8 mouse cellular contexts compared by ENCODE assay signal in the genomic region with DNA sequence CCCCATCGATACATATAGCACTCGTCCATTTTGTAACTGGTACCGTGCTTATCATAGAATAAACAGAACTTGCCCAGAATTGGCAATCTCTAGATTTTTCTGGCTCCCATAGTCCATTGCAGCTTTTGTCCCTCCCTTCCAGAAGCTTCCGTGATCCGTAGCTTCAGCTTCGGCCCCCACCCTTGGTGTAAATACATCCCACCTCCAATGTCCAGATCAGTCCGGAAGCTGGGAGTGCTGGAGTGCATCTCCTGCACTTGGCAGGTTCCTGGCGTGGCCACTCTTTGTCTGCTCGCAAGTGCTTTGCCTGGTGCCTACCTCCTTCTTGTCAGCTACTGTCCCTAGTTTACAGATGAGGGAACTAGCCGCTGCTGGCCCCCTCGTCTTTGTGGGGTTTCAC. TPM values are rescaled to one million over a fixed set of nuclear protein-coding genes. Genes with fewer than 3 reads are reported as not detected.
DNase-seq lines count a peak whose midpoint lies in the region; ATAC-seq and TF ChIP-seq lines count a peak whose summit lies in the region.

No protein-coding gene starts in this region.

- H3K9me3 ChIP-seq in embryonic facial prominence, embryonic 11.5 days (replicated peaks; ENCODE audit: control insufficient read depth, low read length) = no peaks in the 10 kb centered on the region
- no peaks in the 10 kb centered on the region for H3K9me3 ChIP-seq in liver, postnatal 0 days (ENCODE audit: low read length)

- no peak for ATAC-seq in embryonic facial prominence, embryonic 11.5 days (replicated peaks; ENCODE audit: insufficient number of reproducible peaks, low FRiP score, low TSS enrichment, low read depth)
- no peak for ATAC-seq in liver, postnatal 0 days
- ATAC-seq in granulocyte monocyte progenitor cell, adult 5-6 weeks (replicated peaks; ENCODE audit: poor library complexity, severe bottlenecking) = no peak

- intact Hi-C loops in heart, postnatal 25 days (cut with DNase I) = no loop called here

- DNase-seq in ES-CJ7 (ENCODE audit: low read depth, low spot score) (peak; percentile 73), adipocyte (ENCODE audit: low spot score) (no peak)
- peak; percentile 5 for DNase-seq in embryonic facial prominence, embryonic 11.5 days (ENCODE audit: low spot score)
- peak; percentile 41 for DNase-seq in heart, postnatal 25 days (ENCODE audit: low spot score)
- DNase-seq in liver, postnatal 0 days = no peak
- no peak for DNase-seq in c-Kit-positive CD71-positive TER-119-positive erythroid progenitor cells, embryonic 14.5 days (ENCODE audit: low spot score)
- DNase-seq in spleen, postnatal 10 days (ENCODE audit: low spot score in 2 of 2) = no peak

- H3K36me3 ChIP-seq in embryonic facial prominence, embryonic 11.5 days (replicated peaks; ENCODE audit: control insufficient read depth, insufficient read depth, low read depth, low read length) = no peaks in the 10 kb centered on the region; the same call in 1 of the 2 replicates
- no peaks in the 10 kb centered on the region for H3K36me3 ChIP-seq in liver, postnatal 0 days (replicated peaks; ENCODE audit: insufficient read depth, low read length)

- no peak overlapping the region for H3K4me2 ChIP-seq in embryonic facial prominence, embryonic 11.5 days (ENCODE audit: low read depth, low read length)
- H3K4me2 ChIP-seq in liver, postnatal 0 days (ENCODE audit: low read depth, low read length) = no peak overlapping the region

- 46% methylated on average over 11 of the region's 11 CpGs for WGBS in embryonic facial prominence, embryonic 11.5 days
- WGBS in liver, postnatal 0 days (ENCODE audit: insufficient replicate concordance) = 64% methylated on average over 11 of the region's 11 CpGs

- H3K27me3 ChIP-seq in embryonic facial prominence, embryonic 11.5 days (ENCODE audit: control insufficient read depth, insufficient read depth, low read length) = no peaks in the 10 kb centered on the region
- H3K27me3 ChIP-seq in liver, postnatal 0 days (ENCODE audit: insufficient read depth, low read length) = no peaks in the 10 kb centered on the region

- no peak for TF ChIP-seq CTCF in liver, postnatal 0 days (IDR thresholded peaks at IDR 0.05; ENCODE audit: low read depth)

- H3K27ac ChIP-seq in embryonic facial prominence, embryonic 11.5 days (replicated peaks; ENCODE audit: low read depth, low read length) = 0 out of 2 replicates have a peak overlapping the region, but pooled peaks have one; percentile 5
- peak overlapping the region; percentile 16; the same call in 1 of the 2 replicates for H3K27ac ChIP-seq in liver, postnatal 0 days (ENCODE audit: low read depth)

- H3K4me3 ChIP-seq in embryonic facial prominence, embryonic 11.5 days (ENCODE audit: low read depth, low read length) = no peak overlapping the region
- H3K4me3 ChIP-seq in liver, postnatal 0 days (ENCODE audit: low read depth, low read length) = no peak overlapping the region

- no peak overlapping the region for H3K9ac ChIP-seq in embryonic facial prominence, embryonic 11.5 days (replicated peaks; ENCODE audit: low read length)
- no peak overlapping the region; the same call in 1 of the 2 replicates for H3K9ac ChIP-seq in liver, postnatal 0 days (replicated peaks)

- TF ChIP-seq EP300 in liver, postnatal 0 days (IDR thresholded peaks at IDR 0.05; ENCODE audit: low read depth) = no peak

- H3K4me1 ChIP-seq in embryonic facial prominence, embryonic 11.5 days (ENCODE audit: control insufficient read depth, insufficient read depth, low read length) = no peaks in the 10 kb centered on the region; the same call in none of the 2 replicates
- H3K4me1 ChIP-seq in liver, postnatal 0 days (ENCODE audit: insufficient read depth) = peaks cover 26% of the 10 kb centered on the region

RNA-seq across cellular contexts. Expression of gene Fam129b, which starts 32.9 kb away (rescaled TPM):
- polyA plus RNA-seq in embryonic facial prominence, embryonic 11.5 days (2014; fragmentation: Nextera tagmentation; extraction: Ambion mirVana) = 13.7 and 15.9 TPM in 2 replicates
- 10 to 100 TPM; 23.8 to 31.9 TPM for total RNA-seq in heart, postnatal 25 days (2021)
- 5.2 and 5.9 TPM in 2 replicates for polyA plus RNA-seq in liver, postnatal 0 days (2015; fragmentation: Nextera tagmentation; extraction: Ambion mirVana)
- 7.9 and 20.5 TPM in 2 replicates for total RNA-seq in granulocyte monocyte progenitor cell, adult 5-6 weeks (2014; fragmentation: Nextera tagmentation)
- total RNA-seq in granulocyte monocyte progenitor cell, adult 5-6 weeks (2017) = 6.2 and 9.6 TPM in 2 replicates

RNA-seq across cellular contexts. Expression of gene Rpl12, which starts 52.6 kb away (rescaled TPM):
- polyA plus RNA-seq in embryonic facial prominence, embryonic 11.5 days (2014; fragmentation: Nextera tagmentation; extraction: Ambion mirVana) = 162 and 191 TPM in 2 replicates
- total RNA-seq in heart, postnatal 25 days (2021) = 10 to 100 TPM; 54.8 to 58.8 TPM
- 103 and 104 TPM in 2 replicates for polyA plus RNA-seq in liver, postnatal 0 days (2015; fragmentation: Nextera tagmentation; extraction: Ambion mirVana)
- total RNA-seq in granulocyte monocyte progenitor cell, adult 5-6 weeks (2014; fragmentation: Nextera tagmentation) = 3,079 and 3,298 TPM in 2 replicates
- 2,139 and 2,991 TPM in 2 replicates for total RNA-seq in granulocyte monocyte progenitor cell, adult 5-6 weeks (2017)

RNA-seq across cellular contexts. Expression of gene Lrsam1, which starts 52.6 kb away (rescaled TPM):
- 5.2 and 6.5 TPM in 2 replicates for polyA plus RNA-seq in embryonic facial prominence, embryonic 11.5 days (2014; fragmentation: Nextera tagmentation; extraction: Ambion mirVana)
- 10 to 100 TPM; 12.4 to 16.4 TPM for total RNA-seq in heart, postnatal 25 days (2021)
- polyA plus RNA-seq in liver, postnatal 0 days (2015; fragmentation: Nextera tagmentation; extraction: Ambion mirVana) = 1.3 and 1.6 TPM in 2 replicates
- 9.6 and 14.7 TPM in 2 replicates for total RNA-seq in granulocyte monocyte progenitor cell, adult 5-6 weeks (2014; fragmentation: Nextera tagmentation)
- 2.8 and 3.2 TPM in 2 replicates for total RNA-seq in granulocyte monocyte progenitor cell, adult 5-6 weeks (2017)

Comparison
In these comparisons a context has a peak if more than half of its experiments do, and no peak if none do; other contexts are left out.
1. DNase-seq: peak in ES-CJ7 (single experiment), embryonic facial prominence, embryonic 11.5 days (single experiment) and heart, postnatal 25 days (single experiment); none in liver, postnatal 0 days (single experiment), c-Kit-positive CD71-positive TER-119-positive erythroid progenitor cells, embryonic 14.5 days (single experiment), spleen, postnatal 10 days (0 of 2) and adipocyte (single experiment).
2. RNA of gene Rpl12, which starts 52.6 kb away (total RNA-seq): 2,139 to 3,298 TPM in granulocyte monocyte progenitor cell, adult 5-6 weeks; 54.8 to 58.8 TPM in heart, postnatal 25 days; every median in the first group is over 10 times any median in the second.